Mouse (Mus musculus): Measurements from ENCODE around the gene Arhgef7. TPM values are rescaled to one million over a fixed set of nuclear protein-coding genes. Genes with fewer than 3 reads are reported as not detected.

The Arhgef7 gene
- polyA plus RNA-seq, 1 experiment from 2014 or later = 57.0 TPM

- H3K9ac ChIP-seq (ENCODE audit: low read depth, low read length) = no peak overlapping the region
- H3K36me3 ChIP-seq (ENCODE audit: control insufficient read depth, insufficient read depth, low read length) = no peaks in the 10 kb centered on the region
- DNase-seq (ENCODE audit: low spot score) (no peak), ATAC-seq (ENCODE audit: low FRiP score) (no peak)
- H3K4me3 ChIP-seq (ENCODE audit: low read depth, low read length) = no peak overlapping the region
- no peaks in the 10 kb centered on the region for H3K9me3 ChIP-seq (ENCODE audit: control insufficient read depth, low read length)
- no peaks in the 10 kb centered on the region for H3K27me3 ChIP-seq (ENCODE audit: control insufficient read depth, insufficient read depth, low read length)
- WGBS = 20% methylated on average over 3 of the region's 3 CpGs
- H3K27ac ChIP-seq (ENCODE audit: low read depth, low read length) = no peak overlapping the region
- no peaks in the 10 kb centered on the region for H3K4me1 ChIP-seq (replicated peaks; ENCODE audit: control insufficient read depth, insufficient read depth, low read length)
- H3K4me2 ChIP-seq (replicated peaks; ENCODE audit: low read depth, low read length) = no peak overlapping the region
These were observed 19.8 kb upstream of the Arhgef7 start for GRCm38 (mm10) chr8:11707701-11708100.

DNA sequence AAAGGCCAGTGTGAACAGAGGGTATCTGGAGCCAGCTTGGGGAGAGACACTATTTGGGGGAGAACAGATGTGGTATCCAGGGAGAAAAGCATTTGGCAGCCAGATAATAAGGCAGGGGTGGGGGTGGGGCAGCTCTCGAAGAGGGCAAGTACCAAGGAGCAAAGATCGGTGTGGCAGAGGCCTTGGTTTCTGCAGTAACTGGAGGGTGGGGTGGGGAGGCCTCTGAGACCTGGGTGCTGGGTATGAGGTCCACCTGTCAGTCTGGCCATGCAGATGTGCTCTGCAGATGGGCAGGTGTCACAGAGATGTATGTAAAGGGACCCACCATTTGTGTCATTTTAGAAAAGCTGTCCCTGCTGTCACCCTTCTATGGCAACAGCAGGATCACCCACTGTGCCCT is 18.7 kb upstream of the Arhgef7 start:
- H3K27me3 ChIP-seq (ENCODE audit: control insufficient read depth, insufficient read depth, low read length) = no peaks in the 10 kb centered on the region
- H3K9ac ChIP-seq (ENCODE audit: low read depth, low read length) = no peak overlapping the region
- no peaks in the 10 kb centered on the region for H3K4me1 ChIP-seq (replicated peaks; ENCODE audit: control insufficient read depth, insufficient read depth, low read length)
- H3K4me2 ChIP-seq (replicated peaks; ENCODE audit: low read depth, low read length) = no peak overlapping the region
- no peak overlapping the region for H3K27ac ChIP-seq (ENCODE audit: low read depth, low read length)
- ATAC-seq (ENCODE audit: low FRiP score) = no peak
- no peaks in the 10 kb centered on the region for H3K9me3 ChIP-seq (ENCODE audit: control insufficient read depth, low read length)
- no peaks in the 10 kb centered on the region for H3K36me3 ChIP-seq (ENCODE audit: control insufficient read depth, insufficient read depth, low read length)
- H3K4me3 ChIP-seq (ENCODE audit: low read depth, low read length) = no peak overlapping the region
- DNase-seq (ENCODE audit: low spot score) = no peak
- WGBS = 52% methylated on average over 2 of the region's 2 CpGs

GRCm38 (mm10) chr8:11709542-11709941 is 18.0 kb upstream of the Arhgef7 start:
- DNase-seq (ENCODE audit: low spot score) = no peak
- no peak overlapping the region for H3K4me3 ChIP-seq (ENCODE audit: low read depth, low read length)

DNA sequence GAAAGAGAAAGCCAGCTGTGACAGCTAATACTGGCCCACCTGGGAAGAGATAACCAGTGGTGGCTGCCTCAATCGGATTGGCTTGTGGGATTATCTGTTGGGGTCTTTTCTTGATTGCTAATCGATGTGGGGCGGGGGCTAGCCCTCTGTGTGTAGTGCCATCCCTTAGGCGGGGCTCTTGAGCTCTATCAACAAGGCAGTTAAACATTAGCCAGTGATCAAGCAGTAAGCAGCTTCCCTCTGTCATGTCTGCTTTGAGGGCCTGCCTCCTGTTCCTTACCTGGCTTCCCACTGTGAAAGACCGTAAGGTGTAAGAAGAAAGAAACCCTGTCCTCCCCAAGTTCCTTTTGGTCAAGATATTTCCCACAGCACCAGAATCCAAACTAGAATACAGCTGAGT is 17.1 kb upstream of the Arhgef7 start:
- no peak overlapping the region for H3K4me3 ChIP-seq (ENCODE audit: low read depth, low read length)
- H3K36me3 ChIP-seq (ENCODE audit: control insufficient read depth, insufficient read depth, low read length) = no peaks in the 10 kb centered on the region
- ATAC-seq (ENCODE audit: low FRiP score) (no peak), DNase-seq (ENCODE audit: low spot score) (no peak)
- H3K9ac ChIP-seq (ENCODE audit: low read depth, low read length) = no peak overlapping the region
- no peaks in the 10 kb centered on the region for H3K4me1 ChIP-seq (replicated peaks; ENCODE audit: control insufficient read depth, insufficient read depth, low read length)
- no peak overlapping the region for H3K27ac ChIP-seq (ENCODE audit: low read depth, low read length)
- WGBS = 54% methylated on average over 5 of the region's 5 CpGs
- H3K27me3 ChIP-seq (ENCODE audit: control insufficient read depth, insufficient read depth, low read length) = no peaks in the 10 kb centered on the region
- H3K9me3 ChIP-seq (ENCODE audit: control insufficient read depth, low read length) = no peaks in the 10 kb centered on the region
- H3K4me2 ChIP-seq (replicated peaks; ENCODE audit: low read depth, low read length) = no peak overlapping the region

More at GRCm38 (mm10) chr8:11709542-11709941, 18.0 kb upstream of the Arhgef7 start:
- Histone ChIP-seq H3K9me3 (ENCODE audit: control insufficient read depth, low read length) (no peaks in the 10 kb centered on the region), H3K4me2 (replicated peaks; ENCODE audit: low read depth, low read length) (no peak overlapping the region), H3K27ac (ENCODE audit: low read depth, low read length) (no peak overlapping the region), H3K9ac (ENCODE audit: low read depth, low read length) (no peak overlapping the region), H3K27me3 (ENCODE audit: control insufficient read depth, insufficient read depth, low read length) (no peaks in the 10 kb centered on the region), H3K4me1 (replicated peaks; ENCODE audit: control insufficient read depth, insufficient read depth, low read length) (no peaks in the 10 kb centered on the region), H3K36me3 (ENCODE audit: control insufficient read depth, insufficient read depth, low read length) (no peaks in the 10 kb centered on the region)
- ATAC-seq (ENCODE audit: low FRiP score) = no peak
- 79% methylated on average over 3 of the region's 3 CpGs for WGBS

DNA sequence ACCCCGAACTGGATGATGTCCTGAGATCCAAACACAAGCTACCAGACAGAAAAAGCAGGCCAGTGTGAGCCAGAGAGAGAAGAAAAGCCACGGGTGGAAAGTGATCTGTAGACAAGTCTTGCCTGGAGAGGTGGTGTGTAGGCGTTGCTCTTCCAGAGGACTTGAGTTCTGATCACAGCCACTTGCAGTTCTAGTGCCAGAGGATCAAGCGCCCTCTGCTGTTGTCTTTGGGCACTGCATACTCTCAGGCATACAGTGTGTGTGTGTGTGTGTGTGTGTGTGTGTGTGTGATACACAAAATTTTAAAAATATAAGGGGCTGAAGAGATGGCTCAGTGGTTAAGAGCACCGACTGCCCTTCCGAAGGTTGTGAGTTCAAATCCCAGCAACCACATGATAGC is 15.3 kb upstream of the Arhgef7 start:
- no peaks in the 10 kb centered on the region for H3K36me3 ChIP-seq (ENCODE audit: control insufficient read depth, insufficient read depth, low read length)
- H3K27ac ChIP-seq (ENCODE audit: low read depth, low read length) = no peak overlapping the region
- H3K4me2 ChIP-seq (replicated peaks; ENCODE audit: low read depth, low read length) = no peak overlapping the region
- H3K27me3 ChIP-seq (ENCODE audit: control insufficient read depth, insufficient read depth, low read length) = no peaks in the 10 kb centered on the region
- WGBS = 87% methylated on average over 6 of the region's 6 CpGs
- peak; percentile 29 for DNase-seq (ENCODE audit: low spot score)
- H3K4me1 ChIP-seq (replicated peaks; ENCODE audit: control insufficient read depth, insufficient read depth, low read length) = no peaks in the 10 kb centered on the region
- no peak for ATAC-seq (ENCODE audit: low FRiP score)
- H3K9ac ChIP-seq (ENCODE audit: low read depth, low read length) = no peak overlapping the region
- H3K4me3 ChIP-seq (ENCODE audit: low read depth, low read length) = no peak overlapping the region
- no peaks in the 10 kb centered on the region for H3K9me3 ChIP-seq (ENCODE audit: control insufficient read depth, low read length)

DNA sequence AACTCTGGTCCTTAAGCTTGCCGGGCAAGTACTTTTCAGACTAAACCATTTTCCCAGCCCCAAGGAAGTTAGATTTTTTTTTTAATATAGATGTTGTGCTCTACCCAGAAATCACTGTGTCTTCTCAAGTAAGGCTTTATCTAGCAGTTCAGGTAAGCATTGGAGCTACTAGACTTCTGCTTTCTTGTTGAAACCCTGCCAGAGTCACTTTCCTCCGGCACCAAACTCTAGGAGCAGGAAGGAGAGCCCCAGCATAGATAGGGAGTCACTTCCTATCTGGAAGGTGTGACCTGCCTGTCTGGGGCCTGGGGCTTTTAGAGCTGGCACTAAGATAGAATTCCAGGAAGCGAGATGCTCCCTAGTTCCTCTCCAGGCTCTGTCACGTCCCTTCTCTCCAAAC is 10.3 kb upstream of the Arhgef7 start:
- Histone ChIP-seq H3K27ac (ENCODE audit: low read depth, low read length) (no peak overlapping the region), H3K36me3 (ENCODE audit: control insufficient read depth, insufficient read depth, low read length) (no peaks in the 10 kb centered on the region), H3K4me3 (ENCODE audit: low read depth, low read length) (no peak overlapping the region), H3K9ac (ENCODE audit: low read depth, low read length) (no peak overlapping the region), H3K9me3 (ENCODE audit: control insufficient read depth, low read length) (no peaks in the 10 kb centered on the region), H3K27me3 (ENCODE audit: control insufficient read depth, insufficient read depth, low read length) (no peaks in the 10 kb centered on the region), H3K4me1 (replicated peaks; ENCODE audit: control insufficient read depth, insufficient read depth, low read length) (no peaks in the 10 kb centered on the region), H3K4me2 (replicated peaks; ENCODE audit: low read depth, low read length) (no peak overlapping the region)
- DNase-seq (ENCODE audit: low spot score) (no peak), ATAC-seq (ENCODE audit: low FRiP score) (no peak)
- WGBS = 79% methylated on average over 4 of the region's 4 CpGs

- ATAC-seq (ENCODE audit: low FRiP score) (peak; percentile 38), DNase-seq (ENCODE audit: low spot score) (no peak)
- 2% methylated on average over 22 of the region's 22 CpGs for WGBS
- H3K36me3 ChIP-seq (ENCODE audit: control insufficient read depth, insufficient read depth, low read length) = no peaks in the 10 kb centered on the region
- peak overlapping the region; percentile 57 for H3K4me3 ChIP-seq (ENCODE audit: low read depth, low read length)
- H3K27ac ChIP-seq (ENCODE audit: low read depth, low read length) = peak overlapping the region; percentile 99
- peaks cover 3% of the 10 kb centered on the region; the same call in 1 of the 2 replicates for H3K27me3 ChIP-seq (ENCODE audit: control insufficient read depth, insufficient read depth, low read length)
- H3K9me3 ChIP-seq (ENCODE audit: control insufficient read depth, low read length) = no peaks in the 10 kb centered on the region
- peak overlapping the region; percentile 83 for H3K9ac ChIP-seq (ENCODE audit: low read depth, low read length)
- peaks cover 2% of the 10 kb centered on the region; the same call in 1 of the 2 replicates for H3K4me1 ChIP-seq (replicated peaks; ENCODE audit: control insufficient read depth, insufficient read depth, low read length)
- peak overlapping the region; percentile 54 for H3K4me2 ChIP-seq (replicated peaks; ENCODE audit: low read depth, low read length)
These were observed 259 bp upstream of the Arhgef7 start for GRCm38 (mm10) chr8:11727273-11727650.

DNA sequence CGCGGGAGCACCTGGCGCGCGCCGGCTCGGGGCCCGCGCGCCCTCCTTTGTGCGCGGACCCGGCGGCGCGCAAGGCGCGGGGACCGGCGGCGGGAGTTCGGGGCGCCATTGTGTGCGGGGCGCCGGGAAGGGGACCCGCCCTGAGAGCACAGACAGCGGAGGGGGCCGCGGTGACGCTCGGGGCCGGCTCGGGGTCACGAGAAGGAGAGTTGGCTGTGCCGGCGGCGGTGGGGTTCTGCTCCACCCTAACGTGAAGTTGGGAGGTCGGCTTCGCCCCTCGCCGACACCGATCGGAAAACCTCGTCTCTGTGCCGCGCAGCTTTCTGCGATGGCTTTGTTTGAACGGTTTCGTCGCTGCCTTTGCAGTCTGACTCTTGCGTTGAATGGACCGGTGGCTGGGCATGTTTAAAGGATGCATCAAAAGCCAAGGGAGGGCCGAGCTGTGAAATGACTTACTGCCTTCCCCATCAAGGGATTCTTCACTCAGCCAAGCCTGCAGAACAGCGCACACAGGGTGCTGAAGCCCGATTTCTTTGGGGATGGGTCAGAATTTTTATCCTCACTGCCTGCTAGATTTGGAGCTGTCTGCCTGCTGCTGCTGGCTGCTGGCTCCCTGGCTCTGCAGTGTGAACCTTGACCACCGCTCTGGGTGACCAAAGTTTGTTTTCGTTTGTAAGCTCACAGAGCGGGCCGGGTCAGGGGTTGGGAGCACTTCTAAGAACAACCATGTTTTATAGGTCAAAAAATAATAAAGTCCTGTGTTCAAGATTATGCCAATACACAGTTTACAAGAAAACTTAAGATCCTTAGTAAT is 1.2 kb downstream of the Arhgef7 start:
- WGBS = under 1% methylated on average over 47 of the region's 61 CpGs
- H3K27me3 ChIP-seq (ENCODE audit: control insufficient read depth, insufficient read depth, low read length) = peaks cover 3% of the 10 kb centered on the region; the same call in 1 of the 2 replicates
- H3K4me2 ChIP-seq (replicated peaks; ENCODE audit: low read depth, low read length) = peak overlapping the region; percentile 54
- no peaks in the 10 kb centered on the region for H3K36me3 ChIP-seq (ENCODE audit: control insufficient read depth, insufficient read depth, low read length)
- H3K4me1 ChIP-seq (replicated peaks; ENCODE audit: control insufficient read depth, insufficient read depth, low read length) = peaks cover 2% of the 10 kb centered on the region; the same call in 1 of the 2 replicates
- ATAC-seq (ENCODE audit: low FRiP score) (peak; percentile 61), DNase-seq (ENCODE audit: low spot score) (peak; percentile 73)
- H3K4me3 ChIP-seq (ENCODE audit: low read depth, low read length) = peak overlapping the region; percentile 57
- H3K9me3 ChIP-seq (ENCODE audit: control insufficient read depth, low read length) = no peaks in the 10 kb centered on the region
- peak overlapping the region; percentile 83 for H3K9ac ChIP-seq (ENCODE audit: low read depth, low read length)
- H3K27ac ChIP-seq (ENCODE audit: low read depth, low read length) = peak overlapping the region; percentile 99

Measured in hindbrain, embryonic 11.5 days (tissue).